Mouse (Mus musculus) hindlimb bud, embryonic 11.5 days (tissue): ENCODE results near the gene Plekha6.

ENCODE experiments used
- DNase-seq: peaks from one replicate; pipeline ENCODE4 v3.0.0-alpha.2; 2012; ENCODE audit warnings: low read depth, low spot score; ENCODE audit errors: extremely low spot score

Plekha6 gene

DNA sequence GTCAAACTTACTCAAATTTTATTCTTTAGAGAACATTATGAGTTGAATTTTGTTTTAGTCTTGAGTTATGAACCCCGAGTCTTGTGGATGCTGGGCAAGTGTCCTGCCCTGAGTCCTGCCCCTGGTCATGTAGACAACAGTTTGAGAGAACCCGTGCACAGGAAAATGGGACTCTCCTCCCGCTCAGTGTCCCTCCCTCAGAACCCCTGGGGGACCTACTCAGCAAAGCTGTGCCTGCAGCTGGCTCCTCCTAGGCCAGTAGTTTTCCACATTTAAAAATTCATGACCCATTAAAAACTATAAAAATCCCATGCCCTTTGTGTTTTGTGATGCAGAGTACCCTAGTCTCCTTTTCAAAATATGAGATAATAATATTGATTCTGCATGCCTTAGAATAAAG, 103.1 kb downstream of the Plekha6 start:
- DNase-seq = no peak

- DNase-seq = no peak
Measured at GRCm38 (mm10) chr1:133267813-133268492, 103.9 kb downstream of the Plekha6 start.

- no peak for DNase-seq
Measured at GRCm38 (mm10) chr1:133268503-133268902, 104.5 kb downstream of the Plekha6 start.

DNA sequence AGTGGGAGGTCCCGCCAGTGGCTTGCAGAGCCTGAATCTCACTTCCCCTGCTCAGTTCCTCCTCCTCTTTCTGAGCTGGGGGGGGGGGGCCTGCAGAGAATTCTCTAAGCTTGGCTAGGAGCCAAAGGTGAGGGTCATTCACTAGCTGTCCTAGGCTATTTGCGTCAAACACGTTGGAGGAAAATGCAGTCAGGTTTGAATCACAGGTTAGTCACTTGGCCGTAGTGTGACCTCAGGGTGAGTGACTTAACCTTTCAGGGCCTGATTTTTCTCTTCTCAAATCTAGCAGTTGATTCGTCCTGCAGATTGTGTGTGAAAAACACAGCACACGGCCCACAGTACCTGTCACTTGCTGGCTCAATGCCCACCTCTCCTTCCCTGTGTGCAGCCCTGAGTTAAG, 106.3 kb downstream of the Plekha6 start:
- DNase-seq = no peak

GRCm38 (mm10) chr1:133274163-133274562, 110.2 kb downstream of the Plekha6 start:
- DNase-seq = no peak

- no peak for DNase-seq
Measured at GRCm38 (mm10) chr1:133276983-133277382, 113.0 kb downstream of the Plekha6 start.

- no peak for DNase-seq
Measured at GRCm38 (mm10) chr1:133278539-133278938, 114.5 kb downstream of the Plekha6 start.

GRCm38 (mm10) chr1:133278946-133279631, 115.1 kb downstream of the Plekha6 start:
- DNase-seq = no peak

DNA sequence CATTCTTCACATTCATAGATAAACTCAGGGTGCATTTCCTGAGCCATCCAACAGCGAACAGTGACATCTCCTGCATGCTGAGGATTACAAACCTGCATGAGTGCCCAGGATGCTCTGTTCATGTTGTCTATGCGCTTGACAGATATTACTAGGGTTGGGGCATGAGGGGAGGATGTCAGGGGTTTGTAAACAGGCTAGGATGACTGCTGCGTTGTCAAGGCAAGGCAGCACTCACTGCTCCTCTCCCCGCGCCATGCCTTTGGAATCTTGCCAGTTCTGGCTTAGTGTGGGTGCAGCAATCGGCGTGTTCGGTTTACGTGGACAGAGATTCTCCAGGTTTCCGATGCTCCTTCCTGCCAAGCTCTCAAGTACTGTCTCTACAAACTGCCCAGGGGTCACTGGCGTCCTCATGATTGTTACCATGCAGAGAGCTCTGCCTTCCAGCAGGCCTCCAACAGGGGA, 115.7 kb downstream of the Plekha6 start:
- no peak for DNase-seq

DNA sequence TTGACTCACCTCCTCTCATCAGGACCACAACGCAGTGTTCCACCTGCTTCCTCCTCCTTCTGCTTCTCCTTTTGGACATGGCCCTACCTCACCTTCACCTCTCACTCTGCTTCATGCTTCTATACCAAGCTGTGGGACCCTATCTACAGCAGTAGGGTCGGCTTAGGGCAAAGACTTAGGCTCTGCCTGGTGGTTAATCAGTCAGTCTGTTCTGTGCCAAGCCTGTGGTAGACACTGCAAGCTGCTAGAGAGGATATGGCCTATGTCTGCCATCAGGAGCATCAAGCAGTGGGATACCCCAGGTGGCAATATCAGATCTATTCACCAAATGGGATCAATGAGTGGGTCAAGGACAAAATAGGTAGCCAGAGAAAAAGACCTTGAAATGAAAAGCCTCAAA, 116.5 kb downstream of the Plekha6 start:
- DNase-seq = no peak

- no peak for DNase-seq
Measured at GRCm38 (mm10) chr1:133285907-133286306, 121.9 kb downstream of the Plekha6 start.

DNA sequence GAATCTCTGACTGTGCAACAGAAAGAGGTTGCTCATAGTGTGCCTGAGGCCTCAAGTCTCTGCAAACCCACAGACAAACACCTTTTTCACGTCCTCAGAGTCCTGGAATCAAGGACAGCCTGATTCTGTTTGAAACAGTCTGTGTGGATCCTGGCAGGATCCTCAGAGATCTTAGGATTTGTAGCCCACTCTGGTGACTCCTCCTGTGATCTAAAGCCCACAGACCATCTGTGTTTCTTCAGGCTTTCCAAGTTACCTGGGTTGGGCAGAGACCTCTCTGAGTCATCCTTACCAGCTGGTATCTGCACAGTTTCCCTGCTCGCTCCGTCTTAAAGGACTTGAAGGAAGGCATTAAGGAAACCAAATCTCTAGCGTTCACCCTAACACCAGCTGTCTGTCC, 123.0 kb downstream of the Plekha6 start:
- DNase-seq = no peak

GRCm38 (mm10) chr1:133287880-133288279, 123.9 kb downstream of the Plekha6 start:
- no peak for DNase-seq

GRCm38 (mm10) chr1:133291888-133292287, 127.9 kb downstream of the Plekha6 start:
- no peak for DNase-seq

DNA sequence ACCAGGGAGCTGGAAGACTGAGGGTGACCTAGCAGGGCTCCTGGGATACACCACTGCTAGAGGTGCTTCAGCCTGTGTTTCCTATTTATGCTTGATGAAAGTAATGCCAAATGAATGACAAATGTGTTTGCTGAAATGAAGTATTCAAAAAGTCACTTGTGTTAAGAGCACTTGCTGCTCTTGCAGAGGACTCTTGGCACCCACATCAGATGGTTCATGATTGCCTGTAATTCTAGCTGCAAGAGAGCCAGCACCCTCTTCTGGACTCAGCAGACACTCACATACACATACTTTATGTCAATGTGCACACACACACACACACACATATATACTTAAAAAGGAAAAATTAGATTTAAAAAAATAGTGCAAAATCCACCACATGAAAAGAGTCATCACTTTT, 128.6 kb downstream of the Plekha6 start:
- DNase-seq = no peak

GRCm38 (mm10) chr1:133296376-133296775, 132.4 kb downstream of the Plekha6 start:
- DNase-seq = no peak

GRCm38 (mm10) chr1:133298816-133299215, 134.8 kb downstream of the Plekha6 start:
- DNase-seq = no peak

DNA sequence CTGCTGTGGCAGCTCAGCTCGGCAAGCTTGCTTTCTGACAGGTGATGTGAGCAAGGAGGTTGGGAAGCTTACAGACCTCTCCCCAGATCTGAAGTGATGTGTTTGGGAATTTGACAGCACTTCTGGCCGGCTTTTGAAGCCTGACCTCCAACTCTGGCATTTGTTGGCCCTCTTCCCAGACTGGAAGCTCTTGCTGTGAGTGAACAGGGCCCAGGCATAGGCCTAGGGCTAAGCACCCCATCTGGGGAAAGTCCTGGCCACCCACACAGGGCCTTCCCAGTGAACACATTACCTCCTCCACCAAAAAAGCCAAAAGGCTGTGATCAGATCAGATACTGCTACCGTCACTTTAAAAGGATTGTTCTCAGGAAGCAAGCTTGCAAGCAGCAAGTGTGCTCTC, 138.5 kb downstream of the Plekha6 start:
- DNase-seq = no peak

GRCm38 (mm10) chr1:133306842-133307241, 142.8 kb downstream of the Plekha6 start:
- peak; percentile 47 for DNase-seq

GRCm38 (mm10) chr1:133307318-133307717, 143.3 kb downstream of the Plekha6 start:
- peak; percentile 37 for DNase-seq

DNA sequence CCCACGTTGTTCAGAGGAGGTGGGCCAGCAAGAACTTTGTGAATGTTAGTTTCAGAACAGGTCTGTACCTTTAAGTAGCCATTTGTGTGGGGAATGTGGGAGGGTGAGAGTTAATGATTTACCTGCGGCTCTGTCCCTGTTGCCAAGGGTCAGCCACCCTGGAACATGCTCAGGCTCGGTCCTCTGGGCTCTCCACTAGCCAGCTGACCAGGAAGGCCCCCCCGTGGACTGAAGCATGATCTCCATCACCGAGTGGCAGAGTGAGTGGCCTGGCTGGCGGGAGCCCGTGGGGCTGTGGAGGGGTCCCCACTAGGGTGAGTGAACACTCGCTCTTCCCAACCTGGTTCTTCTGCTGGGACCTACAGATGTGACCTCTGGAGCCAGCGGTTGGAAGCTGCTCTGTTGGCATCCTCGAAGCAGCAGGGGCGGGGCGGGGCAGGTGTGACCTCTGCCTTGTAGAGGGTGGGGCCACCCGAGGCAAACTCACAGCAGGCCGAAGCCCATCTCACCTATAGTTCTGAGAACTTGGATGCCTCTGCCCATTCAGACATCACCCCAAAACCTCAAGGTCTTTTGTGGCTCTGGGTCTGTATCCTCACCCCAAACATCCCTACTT, 145.8 kb downstream of the Plekha6 start, which contains the start of gene Golt1a:
Gene Golt1a, plus strand, starts transcription at position 149 of the 616 bp plus-strand sequence.
- no peak for DNase-seq

GRCm38 (mm10) chr1:133311240-133311639, 147.2 kb downstream of the Plekha6 start:
- no peak for DNase-seq
